In the genomic region with DNA sequence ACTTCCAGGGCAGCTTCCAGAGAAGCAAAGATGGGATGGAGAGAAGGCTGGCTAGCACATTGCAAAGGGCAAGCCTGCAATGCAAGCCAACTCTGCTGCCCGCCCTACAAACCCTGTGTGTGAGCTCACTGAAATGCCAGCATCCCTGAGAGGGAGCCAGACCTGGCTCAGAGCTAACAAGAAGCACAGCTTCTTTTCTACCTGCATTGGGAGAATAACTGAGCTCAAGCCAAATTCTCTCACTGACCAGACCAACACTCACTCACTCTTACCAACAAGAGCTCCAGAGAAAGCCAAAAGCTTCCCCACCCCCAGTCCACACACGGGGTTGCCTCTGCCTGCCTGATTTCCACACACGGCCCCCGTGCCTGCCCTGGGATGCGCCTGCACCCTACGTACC, we compare ENCODE assay signal across 13 mouse cellular contexts. TPM values are rescaled to one million over a fixed set of nuclear protein-coding genes. Genes with fewer than 3 reads are reported as not detected.
DNase-seq lines count a peak whose midpoint lies in the region; ATAC-seq and TF ChIP-seq lines count a peak whose summit lies in the region.
"Had no signal": no experiment of that assay in that cellular context is flagged by ENCODE, and none has a peak within 500 bp of the region (broad histone marks: within the 10 kb centered on the region; RNA-seq: fewer than 3 reads in every experiment).

No protein-coding gene starts in this region.

- H3K27ac ChIP-seq in heart, embryonic 14.5 days (replicated peaks in 1 of 2; ENCODE audit: control insufficient read depth in 1 of 2, insufficient read depth in 1 of 2, low read depth in 2 of 2, low read length in 2 of 2): peak overlapping the region; percentile 90 to 96
- 0 out of 2 replicates have a peak overlapping the region, but pooled peaks have one; percentile 19 for H3K27ac ChIP-seq in limb, embryonic 14.5 days (replicated peaks; ENCODE audit: low read depth, low read length)
- H3K27ac ChIP-seq: liver, embryonic 13.5 days had no signal

- WGBS in heart, embryonic 14.5 days: 73% methylated on average over 6 of the region's 6 CpGs
- WGBS in limb, embryonic 14.5 days: 82% methylated on average over 6 of the region's 6 CpGs

- no peak for DNase-seq in heart, postnatal 36 days
- peak; percentile 79 for DNase-seq in cerebellum, adult 9-10 months
- DNase-seq in limb, embryonic 14.5 days (ENCODE audit: low spot score): no peak
- DNase-seq in right cerebral cortex, postnatal 14 days: no peak
- DNase-seq in retina, postnatal 1 day: no peak
- DNase-seq: kidney, adult 8-10 months; layer of hippocampus, postnatal 36 days; liver, embryonic 13.5 days had no signal

- ATAC-seq in heart, embryonic 14.5 days (ENCODE audit: insufficient number of reproducible peaks, insufficient read depth, low FRiP score, low read depth): no peak
- ATAC-seq in megakaryocyte, adult 5-6 weeks (ENCODE audit: poor library complexity, severe bottlenecking): no peak
- ATAC-seq in limb, embryonic 14.5 days (ENCODE audit: low FRiP score, low read depth): no peak

- no peak overlapping the region for H3K4me3 ChIP-seq in heart, embryonic 14.5 days (ENCODE audit: control insufficient read depth in 1 of 2, insufficient read depth in 1 of 2, low read depth in 1 of 2, low read length in 2 of 2)
- H3K4me3 ChIP-seq in megakaryocyte, embryonic 14.5 days (replicated peaks): peak overlapping the region; percentile 86
- H3K4me3 ChIP-seq in limb, embryonic 14.5 days (replicated peaks; ENCODE audit: low read length): no peak overlapping the region
- H3K4me3 ChIP-seq: liver, embryonic 13.5 days; midbrain, embryonic 12.5 days had no signal

- H3K4me1 ChIP-seq in heart, embryonic 14.5 days (ENCODE audit: control insufficient read depth in 2 of 2, insufficient read depth in 2 of 2, low read length in 2 of 2): peaks cover 58 to 83% of the 10 kb centered on the region in 2 experiments
- peaks cover 100% of the 10 kb centered on the region for H3K4me1 ChIP-seq in megakaryocyte, embryonic 14.5 days
- H3K4me1 ChIP-seq in limb, embryonic 14.5 days (ENCODE audit: control insufficient read depth, insufficient read depth, low read length): peaks cover 21% of the 10 kb centered on the region
- H3K4me1 ChIP-seq: midbrain, embryonic 12.5 days had no signal

- TF ChIP-seq POLR2A in limb, embryonic 14.5 days (IDR thresholded peaks at IDR 0.05; ENCODE audit: borderline replicate concordance, extremely low read depth, insufficient read depth, insufficient read length): no peak

- H3K36me3 ChIP-seq in heart, embryonic 14.5 days (ENCODE audit: control insufficient read depth, insufficient read depth, low read length): peaks cover 95% of the 10 kb centered on the region
- peaks cover 100% of the 10 kb centered on the region for H3K36me3 ChIP-seq in megakaryocyte, embryonic 14.5 days (replicated peaks; ENCODE audit: low read length)
- peaks cover 62% of the 10 kb centered on the region for H3K36me3 ChIP-seq in limb, embryonic 14.5 days (ENCODE audit: control insufficient read depth, insufficient read depth, low read length)

- no peaks in the 10 kb centered on the region for H3K27me3 ChIP-seq in heart, embryonic 14.5 days (ENCODE audit: control insufficient read depth, insufficient read depth, low read length)
- no peaks in the 10 kb centered on the region for H3K27me3 ChIP-seq in megakaryocyte, embryonic 14.5 days (replicated peaks)
- no peaks in the 10 kb centered on the region for H3K27me3 ChIP-seq in limb, embryonic 14.5 days (ENCODE audit: control insufficient read depth, insufficient read depth, low read length)
- H3K27me3 ChIP-seq: CH12.LX; liver, embryonic 13.5 days; midbrain, embryonic 12.5 days had no signal

- no peaks in the 10 kb centered on the region for H3K9me3 ChIP-seq in heart, embryonic 14.5 days (ENCODE audit: control insufficient read depth, low read length)
- H3K9me3 ChIP-seq in megakaryocyte, embryonic 14.5 days: no peaks in the 10 kb centered on the region
- H3K9me3 ChIP-seq in limb, embryonic 14.5 days (ENCODE audit: control insufficient read depth, low read length): no peaks in the 10 kb centered on the region
- H3K9me3 ChIP-seq: liver, embryonic 13.5 days; midbrain, embryonic 12.5 days had no signal

- H3K9ac ChIP-seq in heart, embryonic 14.5 days (ENCODE audit: low read length): peak overlapping the region; percentile 27; the same call in 1 of the 2 replicates
- H3K9ac ChIP-seq in limb, embryonic 14.5 days (ENCODE audit: low read depth, low read length, severe bottlenecking): no peak overlapping the region
- H3K9ac ChIP-seq: liver, embryonic 13.5 days; midbrain, embryonic 12.5 days had no signal

- no peak overlapping the region for H3K4me2 ChIP-seq in heart, embryonic 14.5 days (ENCODE audit: low read length)
- no peak overlapping the region for H3K4me2 ChIP-seq in limb, embryonic 14.5 days (replicated peaks; ENCODE audit: low read depth, low read length, severe bottlenecking)
- H3K4me2 ChIP-seq: liver, embryonic 13.5 days; midbrain, embryonic 12.5 days had no signal

- intact Hi-C loops in heart, postnatal 36 days (cut with DNase I): no loop called here

RNA-seq across cellular contexts. Expression of a gene that starts 37.5 kb away (rescaled TPM):
- 31.0 and 32.8 TPM in 2 replicates for polyA plus RNA-seq in heart, embryonic 14.5 days (2014; fragmentation: Nextera tagmentation; extraction: Ambion mirVana)
- 100 to 1,000 TPM; 105 to 110 TPM for total RNA-seq in heart, postnatal 36 days (2021)
- polyA plus RNA-seq in megakaryocyte, embryonic 14.5 days (2012; ENCODE audit: insufficient read depth, low replicate concordance): 1,439 and 1,641 TPM in 2 replicates
- total RNA-seq in megakaryocyte, adult 5-6 weeks (2015): 464 and 549 TPM in 2 replicates
- 759 and 878 TPM in 2 replicates for total RNA-seq in megakaryocyte, adult 5-6 weeks (2017)
- 38.7 and 46.7 TPM in 2 replicates for polyA plus RNA-seq in limb, embryonic 14.5 days (2012; rRNA removed)
- 53.2 and 54.6 TPM in 2 replicates for polyA plus RNA-seq in limb, embryonic 14.5 days (2014; fragmentation: Nextera tagmentation; extraction: Ambion mirVana)

RNA-seq across cellular contexts. Expression of a gene that starts 47.7 kb away (rescaled TPM):
- not detected in 2 replicates for polyA plus RNA-seq in heart, embryonic 14.5 days (2014; fragmentation: Nextera tagmentation; extraction: Ambion mirVana)
- total RNA-seq in heart, postnatal 36 days (2021): not detected
- 0.82 and 2.7 TPM in 2 replicates for polyA plus RNA-seq in megakaryocyte, embryonic 14.5 days (2012; ENCODE audit: insufficient read depth, low replicate concordance)
- 0.16 and 1.3 TPM in 2 replicates for total RNA-seq in megakaryocyte, adult 5-6 weeks (2015)
- 0.16 and 0.26 TPM in 2 replicates for total RNA-seq in megakaryocyte, adult 5-6 weeks (2017)
- polyA plus RNA-seq in limb, embryonic 14.5 days (2012; rRNA removed): 0.14 and 0.19 TPM in 2 replicates
- polyA plus RNA-seq in limb, embryonic 14.5 days (2014; fragmentation: Nextera tagmentation; extraction: Ambion mirVana): not detected in 2 replicates

Comparison
In these comparisons a context has a peak if more than half of its experiments do, and no peak if none do; other contexts are left out.
1. RNA of a gene that starts 37.5 kb away (polyA plus RNA-seq): 1,439 to 1,641 TPM in megakaryocyte, embryonic 14.5 days; 38.7 to 54.6 TPM in limb, embryonic 14.5 days and 31.0 to 32.8 TPM in heart, embryonic 14.5 days; every median in the first group is over 10 times any median in the second.